Mouse (Mus musculus): ENCODE data around the gene Racgap1. TPM values are rescaled to one million over a fixed set of nuclear protein-coding genes. Genes with fewer than 3 reads are reported as not detected.
A peak's percentile ranks its signal among the peaks of the same experiment; 100 is the strongest.

Gene Racgap1
- total RNA-seq, 2 experiments from 2014 or later: 46.4 to 47.3 TPM

DNA sequence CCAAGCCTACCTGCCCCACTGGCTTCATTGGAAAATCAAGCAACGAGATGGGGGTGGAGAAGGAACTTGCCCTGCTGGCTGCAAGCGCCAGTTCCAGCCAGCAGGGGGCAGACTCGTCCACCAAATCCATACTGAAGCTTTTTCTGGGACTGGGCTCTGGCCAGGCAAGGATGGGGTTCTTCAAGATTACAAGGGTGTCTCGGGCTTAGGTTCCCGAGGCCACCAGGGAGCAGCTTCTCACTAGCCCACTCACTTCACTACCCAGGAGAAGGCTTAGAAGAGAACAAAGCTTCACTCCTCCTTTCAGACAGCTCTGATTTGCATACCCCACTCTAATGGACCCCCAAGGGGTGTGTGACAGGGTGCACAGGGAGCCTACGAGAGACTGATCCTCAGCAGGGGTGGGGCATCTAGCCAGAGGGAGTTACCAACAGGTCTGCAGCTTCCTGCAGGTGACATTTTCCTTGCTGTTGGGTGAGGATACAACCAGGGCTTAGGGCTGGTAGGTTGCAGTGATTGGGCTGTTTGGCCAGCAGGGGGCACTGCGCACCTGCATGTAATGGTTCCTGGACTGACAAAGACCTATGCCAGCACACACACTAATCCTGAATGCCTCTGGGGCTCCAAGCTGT, 55.3 kb downstream of the Racgap1 start:
- peak; percentile 65 for ATAC-seq (replicated peaks; ENCODE audit: low FRiP score, poor library complexity, severe bottlenecking)

DNA sequence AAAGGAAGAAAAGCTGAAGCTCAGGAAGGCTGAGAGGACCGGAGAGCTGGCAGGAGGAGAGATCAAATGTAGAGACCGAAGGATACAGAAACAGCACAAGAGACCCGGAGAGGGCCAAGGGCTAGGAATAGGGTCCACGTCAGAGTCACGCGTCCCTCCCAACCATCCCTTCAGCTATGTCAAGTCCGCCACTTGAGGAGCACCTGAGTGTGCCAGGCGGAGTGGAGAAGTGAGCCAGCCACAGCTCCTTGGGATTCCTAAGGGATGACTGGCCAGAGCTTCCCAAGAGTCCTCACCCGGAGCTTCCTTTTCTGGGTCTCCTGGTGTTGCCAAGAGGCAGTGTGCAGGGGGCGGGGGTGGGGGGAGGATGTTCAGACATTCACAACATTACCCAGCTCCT, 56.5 kb downstream of the Racgap1 start:
- no peak for ATAC-seq (replicated peaks; ENCODE audit: low FRiP score, poor library complexity, severe bottlenecking)

DNA sequence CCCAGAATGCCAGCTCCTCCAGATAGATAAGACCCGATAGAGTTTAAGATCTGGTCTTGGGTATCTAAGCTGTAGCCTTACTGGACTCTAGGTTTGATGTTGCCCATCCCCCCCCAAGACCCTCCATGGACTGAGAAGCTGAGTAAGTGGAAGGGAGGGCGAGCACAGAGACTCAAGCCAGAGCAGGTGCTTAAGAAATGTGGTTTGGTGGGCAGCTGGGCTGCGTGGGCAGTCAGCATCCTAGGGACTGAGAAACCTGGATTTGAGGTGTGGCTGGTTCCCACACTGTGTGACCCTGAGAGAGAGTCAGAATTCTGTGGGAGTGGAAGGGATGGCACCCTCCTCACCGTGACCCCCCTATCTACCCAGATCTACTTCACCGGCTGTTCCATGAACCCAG, 58.6 kb downstream of the Racgap1 start:
- no peak for ATAC-seq (replicated peaks; ENCODE audit: low FRiP score, poor library complexity, severe bottlenecking)

DNA sequence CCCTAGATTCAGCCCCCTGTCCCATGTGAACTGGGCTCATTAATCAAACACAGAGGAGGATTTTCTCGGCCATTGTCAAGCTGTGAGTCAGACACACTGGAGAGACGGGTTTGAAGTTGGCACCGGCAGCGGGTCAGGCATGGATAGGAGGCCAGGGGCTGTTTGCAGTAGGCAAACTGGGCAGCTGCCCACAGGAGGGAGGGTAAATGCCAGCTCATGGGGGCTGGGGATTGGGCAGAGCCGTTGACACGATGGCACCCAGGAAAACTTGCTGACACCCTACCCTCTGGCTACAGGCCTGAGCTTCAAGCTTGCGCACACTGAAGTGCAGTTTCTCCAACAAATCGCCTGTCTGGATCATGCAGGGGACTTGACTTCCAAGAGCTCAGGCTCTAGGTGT, 59.3 kb downstream of the Racgap1 start:
- ATAC-seq (replicated peaks; ENCODE audit: low FRiP score, poor library complexity, severe bottlenecking): no peak

DNA sequence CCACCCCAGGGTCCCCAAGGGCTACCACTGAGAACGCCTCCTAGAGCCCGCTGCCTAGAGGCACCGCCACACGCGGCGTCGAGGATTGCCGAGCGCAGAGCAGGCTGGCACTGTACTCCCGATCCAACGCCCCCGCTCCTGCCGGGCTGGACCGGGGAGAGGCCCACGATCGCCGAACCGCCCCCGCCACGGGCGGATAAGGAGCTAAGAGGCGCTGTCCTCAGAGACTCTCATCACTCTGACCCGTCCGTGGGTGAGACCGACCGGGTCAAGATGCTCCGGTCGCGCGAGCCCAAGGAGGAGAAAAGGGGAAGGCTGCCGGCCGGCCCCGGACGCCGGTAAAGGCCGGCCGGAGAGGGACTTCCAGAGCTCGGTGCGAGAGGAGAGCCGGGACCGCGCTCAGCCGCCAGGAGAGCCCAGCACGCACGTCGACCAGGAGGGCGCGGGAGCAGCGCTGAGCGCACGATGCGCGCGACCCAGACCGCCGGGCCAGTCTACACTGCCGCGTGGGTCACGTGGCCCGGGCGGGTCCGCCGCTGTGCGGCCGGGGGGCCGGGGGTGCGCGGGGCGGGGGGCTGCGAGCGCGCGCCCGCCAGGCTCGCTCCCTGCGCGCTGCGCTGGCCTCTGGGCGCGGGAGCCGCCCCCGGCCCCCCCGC, 60.9 kb downstream of the Racgap1 start, which contains the start of gene Aqp5:
Aqp5 (plus strand) TSS at position 354 of the 656 bp plus-strand sequence.
- ATAC-seq (replicated peaks; ENCODE audit: low FRiP score, poor library complexity, severe bottlenecking): no peak

DNA sequence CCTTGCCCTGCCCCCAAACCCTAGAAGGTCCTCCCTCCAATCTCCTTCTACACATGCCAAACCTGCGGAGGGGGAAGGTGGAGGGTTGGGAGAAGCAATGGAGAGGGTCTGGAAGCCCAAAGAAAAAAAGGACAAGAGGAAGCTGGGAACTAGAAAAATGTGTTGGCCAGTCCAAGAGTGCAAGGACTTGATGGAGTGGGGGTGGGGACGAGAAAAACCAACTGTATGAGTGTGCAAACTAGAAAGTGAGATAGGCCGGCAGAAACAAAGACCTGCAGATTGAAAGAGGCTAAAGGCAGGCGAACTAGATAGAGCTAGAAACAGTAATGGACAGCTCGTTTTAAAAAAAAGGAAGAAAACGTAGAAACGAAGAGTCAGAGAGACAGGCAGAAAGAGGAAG, 61.8 kb downstream of the Racgap1 start:
- no peak for ATAC-seq (replicated peaks; ENCODE audit: low FRiP score, poor library complexity, severe bottlenecking)

DNA sequence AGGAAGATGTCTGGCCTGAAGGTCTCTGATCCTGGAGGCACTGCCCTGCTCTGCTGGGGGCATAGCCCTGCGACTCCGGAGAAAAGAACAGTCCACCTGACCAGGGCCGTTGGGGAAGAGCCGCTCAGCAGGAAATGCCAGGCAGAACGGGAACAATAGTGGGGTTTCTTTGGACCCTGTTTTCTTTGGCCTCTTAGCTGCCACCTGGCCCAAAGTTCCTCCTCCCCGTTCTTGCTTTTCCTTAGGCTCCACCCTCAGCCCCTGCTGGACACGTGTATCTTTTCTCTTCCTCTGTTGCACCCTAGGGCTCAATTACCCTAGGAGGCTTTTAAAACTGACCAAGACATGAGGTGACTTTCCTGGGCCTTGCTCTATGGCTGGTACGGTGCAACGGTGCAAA, 62.2 kb downstream of the Racgap1 start:
- ATAC-seq (replicated peaks; ENCODE audit: low FRiP score, poor library complexity, severe bottlenecking): no peak

DNA sequence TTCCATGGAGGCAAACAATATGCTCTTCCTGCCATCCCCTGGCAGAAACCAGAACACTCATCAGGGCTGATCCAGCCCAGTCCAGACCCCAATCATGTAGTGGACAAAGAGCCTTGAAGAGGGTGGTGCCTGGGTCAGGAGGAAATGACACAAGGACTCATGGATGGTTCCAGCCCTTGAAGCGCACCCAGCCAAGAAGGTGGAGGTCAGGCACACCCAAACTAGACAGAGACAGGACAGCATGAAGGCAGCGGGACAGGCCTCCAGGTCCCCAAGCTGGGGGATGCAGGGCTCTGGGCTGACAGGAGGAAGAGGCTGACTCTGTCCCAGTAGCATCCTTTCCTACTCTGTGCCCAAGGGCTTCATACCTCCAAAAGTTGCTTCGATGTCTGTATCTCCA, 64.9 kb downstream of the Racgap1 start:
- no peak for ATAC-seq (replicated peaks; ENCODE audit: low FRiP score, poor library complexity, severe bottlenecking)

DNA sequence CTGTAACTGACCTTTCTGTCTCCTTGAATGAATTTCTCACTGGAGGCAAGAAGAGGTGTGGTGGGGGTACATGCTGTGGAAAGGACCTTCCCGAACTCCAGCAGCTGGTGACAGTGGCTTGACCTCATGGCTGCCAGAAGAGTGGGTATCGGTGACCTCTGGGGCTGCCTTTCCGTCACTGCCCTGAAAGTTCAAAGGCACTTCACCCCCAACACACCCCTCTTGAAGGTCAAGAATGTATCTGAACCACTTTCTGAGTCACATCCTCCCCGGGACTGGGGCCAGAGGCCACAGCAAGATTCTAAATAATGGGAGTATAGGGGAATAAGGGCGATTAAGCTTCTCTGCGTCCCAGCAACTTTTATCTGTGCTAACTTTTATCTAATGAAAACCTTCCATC, 65.7 kb downstream of the Racgap1 start:
- ATAC-seq (replicated peaks; ENCODE audit: low FRiP score, poor library complexity, severe bottlenecking): no peak

DNA sequence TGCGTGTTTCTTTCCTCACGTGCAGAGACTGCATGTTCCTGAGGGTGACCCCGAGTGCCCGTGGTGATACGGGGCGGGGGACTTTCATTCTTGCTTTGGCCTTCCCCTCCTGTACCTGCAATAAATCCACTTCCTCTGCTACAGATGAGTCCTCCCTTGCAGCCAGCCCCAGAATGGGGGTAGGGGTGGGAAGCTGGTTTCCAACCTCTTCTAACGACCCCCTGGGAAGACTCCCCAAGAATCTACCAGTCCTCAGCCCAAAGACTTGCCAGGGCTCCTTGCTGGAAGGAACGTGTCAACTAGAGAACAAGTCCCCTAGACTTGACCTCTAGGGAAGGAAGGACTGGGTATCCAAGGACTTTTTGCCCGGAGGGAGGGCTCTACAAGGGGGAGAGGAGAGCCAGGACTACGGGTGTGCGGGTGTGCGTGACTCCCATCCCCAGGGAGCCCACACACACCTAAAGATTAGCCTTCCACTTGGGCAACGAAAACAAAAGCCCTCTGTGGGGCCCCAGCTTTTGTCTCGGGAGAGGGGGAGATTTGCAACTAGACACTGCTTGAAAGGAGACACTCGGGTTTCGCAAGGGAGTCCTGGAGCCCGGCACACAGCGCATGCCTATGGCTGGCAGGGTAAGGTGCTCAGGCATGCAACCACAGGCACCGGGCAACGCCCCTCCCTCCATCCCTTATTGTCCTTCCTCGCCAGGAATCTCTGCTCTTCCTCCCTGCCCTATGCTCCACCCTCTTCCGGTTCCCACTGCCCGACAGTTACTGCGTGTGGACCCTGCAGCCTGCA, 66.9 kb downstream of the Racgap1 start:
- ATAC-seq (replicated peaks; ENCODE audit: low FRiP score, poor library complexity, severe bottlenecking): no peak

DNA sequence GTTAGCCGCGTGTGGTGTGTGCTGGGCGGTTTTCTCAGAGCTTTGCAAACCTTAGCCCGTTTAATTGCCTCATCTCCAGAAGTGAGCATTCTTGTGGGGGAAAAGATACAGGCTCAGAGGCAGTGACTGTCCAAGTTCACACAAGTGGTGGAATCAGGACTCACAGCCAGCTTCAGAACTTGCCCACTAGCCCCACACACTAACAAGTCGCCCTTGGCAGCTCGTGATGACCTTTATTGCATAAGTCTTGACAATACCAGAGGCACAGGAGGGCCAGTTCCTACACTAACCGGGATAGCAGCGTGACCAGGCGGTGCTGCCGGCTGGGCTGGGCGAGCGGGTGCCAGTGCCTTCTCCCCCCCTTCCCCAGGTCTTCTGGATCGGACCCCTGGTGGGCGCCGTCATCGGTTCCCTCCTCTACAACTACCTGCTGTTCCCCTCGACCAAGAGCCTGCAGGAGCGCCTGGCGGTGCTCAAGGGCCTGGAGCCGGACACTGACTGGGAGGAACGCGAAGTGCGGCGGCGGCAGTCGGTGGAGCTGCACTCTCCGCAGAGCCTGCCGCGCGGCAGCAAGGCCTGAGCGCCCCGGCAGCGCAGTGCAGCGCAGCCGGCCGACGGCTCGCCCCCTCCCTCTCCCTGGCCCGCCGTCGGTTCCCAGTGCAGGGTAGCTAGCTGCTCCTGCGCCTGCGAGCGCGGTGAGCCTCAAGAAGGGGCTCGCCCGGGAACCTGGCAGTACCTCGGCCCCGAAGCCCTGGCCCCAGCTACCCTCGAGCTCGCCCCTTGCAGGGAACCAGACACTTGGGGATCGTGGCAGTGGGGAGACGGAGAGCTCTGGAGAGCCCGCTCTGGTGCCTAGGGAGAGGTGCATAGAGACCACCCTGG, 67.8 kb downstream of the Racgap1 start:
- no peak for ATAC-seq (replicated peaks; ENCODE audit: low FRiP score, poor library complexity, severe bottlenecking)

DNA sequence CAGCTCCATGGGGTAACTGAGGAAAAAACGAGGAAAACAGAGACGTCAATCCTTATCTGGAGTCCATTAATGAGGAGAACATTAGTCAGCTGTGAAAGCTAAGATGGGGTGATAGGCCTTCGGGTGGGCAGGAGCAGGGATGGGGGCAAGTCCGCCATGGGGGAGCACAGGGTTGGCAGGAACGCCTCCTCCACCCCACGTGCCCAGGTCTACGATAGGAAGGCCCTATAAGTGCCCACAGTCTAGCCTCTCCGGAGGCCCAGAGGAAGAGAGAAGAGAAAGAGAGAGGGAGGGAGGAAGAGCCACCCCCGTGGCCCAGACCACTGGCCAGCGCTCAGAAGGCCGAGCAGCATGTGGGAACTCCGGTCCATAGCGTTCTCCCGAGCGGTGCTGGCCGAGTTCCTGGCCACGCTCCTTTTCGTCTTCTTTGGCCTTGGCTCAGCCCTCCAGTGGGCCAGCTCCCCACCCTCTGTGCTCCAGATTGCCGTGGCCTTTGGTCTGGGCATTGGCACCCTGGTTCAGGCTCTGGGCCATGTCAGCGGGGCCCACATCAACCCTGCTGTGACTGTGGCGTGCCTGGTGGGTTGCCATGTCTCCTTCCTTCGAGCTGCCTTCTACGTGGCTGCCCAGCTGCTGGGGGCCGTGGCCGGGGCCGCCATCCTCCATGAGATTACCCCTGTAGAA, 72.5 kb downstream of the Racgap1 start, which contains the start of gene Aqp2:
Aqp2 (plus strand) TSS at position 254 of the 684 bp plus-strand sequence.
- ATAC-seq (replicated peaks; ENCODE audit: low FRiP score, poor library complexity, severe bottlenecking): no peak

Other genes with a start within 250 kb of the Racgap1 start
- 1.5 TPM in 1 of 2 replicates, not detected in the other for gene Nckap5l, start 193.9 kb downstream of the Racgap1 start, total RNA-seq (2015; ENCODE audit: low replicate concordance)
- not detected in 2 replicates for gene Nckap5l, start 193.9 kb downstream of the Racgap1 start, total RNA-seq (2017; ENCODE audit: low replicate concordance)
- gene Bcdin3d, start 176.9 kb downstream of the Racgap1 start, total RNA-seq (2015; ENCODE audit: low replicate concordance): not detected in 2 replicates
- 0.98 and 2.1 TPM in 2 replicates for gene Bcdin3d, start 176.9 kb downstream of the Racgap1 start, total RNA-seq (2017; ENCODE audit: low replicate concordance)
- gene Faim2, start 123.5 kb downstream of the Racgap1 start, total RNA-seq (2015; ENCODE audit: low replicate concordance): not detected in 2 replicates
- gene Faim2, start 123.5 kb downstream of the Racgap1 start, total RNA-seq (2017; ENCODE audit: low replicate concordance): 0.09 and 0.14 TPM in 2 replicates
- not detected in 2 replicates for gene Aqp2, start 72.6 kb downstream of the Racgap1 start, total RNA-seq (2015; ENCODE audit: low replicate concordance)
- gene Aqp2, start 72.6 kb downstream of the Racgap1 start, total RNA-seq (2017; ENCODE audit: low replicate concordance): not detected in 2 replicates
- not detected in 2 replicates for gene Aqp5, start 60.9 kb downstream of the Racgap1 start, total RNA-seq (2015; ENCODE audit: low replicate concordance)
- not detected in 2 replicates for gene Aqp5, start 60.9 kb downstream of the Racgap1 start, total RNA-seq (2017; ENCODE audit: low replicate concordance)
- gene Aqp6, start 50.3 kb downstream of the Racgap1 start, total RNA-seq (2015; ENCODE audit: low replicate concordance): not detected in 2 replicates
- gene Aqp6, start 50.3 kb downstream of the Racgap1 start, total RNA-seq (2017; ENCODE audit: low replicate concordance): not detected in 2 replicates
- gene Asic1, start 18.7 kb upstream of the Racgap1 start, total RNA-seq (2015; ENCODE audit: low replicate concordance): not detected in 2 replicates
- gene Asic1, start 18.7 kb upstream of the Racgap1 start, total RNA-seq (2017; ENCODE audit: low replicate concordance): not detected in 2 replicates
- 4.8 and 13.3 TPM in 2 replicates for gene Smarcd1, start 50.5 kb upstream of the Racgap1 start, total RNA-seq (2015; ENCODE audit: low replicate concordance)
- gene Smarcd1, start 50.5 kb upstream of the Racgap1 start, total RNA-seq (2017; ENCODE audit: low replicate concordance): 3.9 and 14.8 TPM in 2 replicates
- not detected in 2 replicates for gene Gm17349, start 53.8 kb upstream of the Racgap1 start, total RNA-seq (2015; ENCODE audit: low replicate concordance)
- gene Gm17349, start 53.8 kb upstream of the Racgap1 start, total RNA-seq (2017; ENCODE audit: low replicate concordance): not detected in 2 replicates
- gene Gpd1, start 65.9 kb upstream of the Racgap1 start, total RNA-seq (2015; ENCODE audit: low replicate concordance): 0.19 and 0.63 TPM in 2 replicates
- 2.1 and 3.6 TPM in 2 replicates for gene Gpd1, start 65.9 kb upstream of the Racgap1 start, total RNA-seq (2017; ENCODE audit: low replicate concordance)
- gene Cox14, start 74.0 kb upstream of the Racgap1 start, total RNA-seq (2015; ENCODE audit: low replicate concordance): 10.4 and 15.3 TPM in 2 replicates
- 5.6 and 9.1 TPM in 2 replicates for gene Cox14, start 74.0 kb upstream of the Racgap1 start, total RNA-seq (2017; ENCODE audit: low replicate concordance)
- 9.2 and 11.3 TPM in 2 replicates for gene Cers5, start 121.2 kb upstream of the Racgap1 start, total RNA-seq (2015; ENCODE audit: low replicate concordance)
- 1.4 and 5.9 TPM in 2 replicates for gene Cers5, start 121.2 kb upstream of the Racgap1 start, total RNA-seq (2017; ENCODE audit: low replicate concordance)
- gene Lima1, start 223.8 kb upstream of the Racgap1 start, total RNA-seq (2015; ENCODE audit: low replicate concordance): 1.9 and 2.9 TPM in 2 replicates
- gene Lima1, start 223.8 kb upstream of the Racgap1 start, total RNA-seq (2017; ENCODE audit: low replicate concordance): 2.8 and 4.7 TPM in 2 replicates

All from erythroblast, adult 5-6 weeks (primary cell).